Mouse (Mus musculus) stomach, embryonic 14.5 days (tissue): ENCODE data around the gene Ino80b. TPM values are rescaled to one million over a fixed set of nuclear protein-coding genes. Genes with fewer than 3 reads are reported as not detected.

Experiments
- ATAC-seq: fragments of 200-750 bp; cut with Nextera tagmentation; 2 replicates; pipeline ENCODE4 v1.8.0; 2017; ENCODE audit warnings: low read depth, moderate TSS enrichment; ENCODE audit not compliant: insufficient number of reproducible peaks, insufficient read depth, low FRiP score
- H3K27ac ChIP-seq: fragments of 300-500 bp; sonication (generic); 2 replicates; pipeline ENCODE4 v1.5.1; 2014; ENCODE audit warnings: mild to moderate bottlenecking, low read length, moderate library complexity, mixed read lengths
- H3K27me3 ChIP-seq: fragments of 300-500 bp; sonication (generic); 2 replicates; pipeline ENCODE4 v1.6.1; 2014; ENCODE audit warnings: low read length, control low read depth, mixed read lengths; ENCODE audit not compliant: control insufficient read depth, insufficient read depth
- H3K36me3 ChIP-seq: fragments of 300-500 bp; sonication (generic); 2 replicates; pipeline ENCODE4 v1.6.1; 2014; ENCODE audit warnings: mild to moderate bottlenecking, control low read depth, low read length, moderate library complexity, mixed read lengths; ENCODE audit not compliant: control insufficient read depth, insufficient read depth
- H3K4me1 ChIP-seq: fragments of 300-500 bp; sonication (generic); 2 replicates; pipeline ENCODE4 v1.6.1; 2014; ENCODE audit warnings: low read length, control low read depth, mixed read lengths; ENCODE audit not compliant: control insufficient read depth, insufficient read depth
- H3K4me2 ChIP-seq: fragments of 300-500 bp; sonication (generic); replicated peaks from 2 replicates; pipeline ENCODE4 v1.6.1; 2014; ENCODE audit warnings: low read depth, low read length, control low read depth
- H3K4me3 ChIP-seq: fragments of 300-500 bp; sonication (generic); 2 replicates; pipeline ENCODE4 v1.5.1; 2014; ENCODE audit warnings: low read depth, low read length, control low read depth
- H3K9ac ChIP-seq: fragments of 300-500 bp; sonication (generic); replicated peaks from 2 replicates; pipeline ENCODE4 v1.6.1; 2014; ENCODE audit warnings: low read depth, mild to moderate bottlenecking, control low read depth, low read length, moderate library complexity, mixed read lengths
- H3K9me3 ChIP-seq: fragments of 300-500 bp; sonication (generic); 2 replicates; pipeline ENCODE4 v1.6.1; 2016; ENCODE audit warnings: low read depth, low read length, control low read depth; ENCODE audit not compliant: control insufficient read depth
- WGBS: fragments of 180-500 bp; shearing (Covaris S2); extraction: QIAGEN DNeasy Blood & Tissue Kit; methylation state at CpG from one replicate; pipeline ENCODE4 v1.1.7; 2014; 5-methylcytosine and 5-hydroxymethylcytosine counted together
- polyA plus RNA-seq: library from polyadenylated mRNA; unstranded; fragments of >200 nt; fragmentation: Nextera tagmentation; extraction: Ambion mirVana; gene quantifications from 2 replicates; pipeline ENCODE4 v1.2.1, GENCODE M21; 2014

Ino80b gene
- polyA plus RNA-seq, 1 experiment from 2014 or later = 13.6 TPM

GRCm38 (mm10) chr6:83092416-83093127 is 32.7 kb downstream of the Ino80b start:
- Histone ChIP-seq H3K9ac (no peak overlapping the region), H3K27ac (no peak overlapping the region), H3K4me1 (0 out of 2 replicates have a peak, but pooled peaks cover 2% of the 10 kb centered on the region), H3K36me3 (no peaks in the 10 kb centered on the region), H3K4me2 (no peak overlapping the region), H3K27me3 (peaks cover 16% of the 10 kb centered on the region), H3K9me3 (no peaks in the 10 kb centered on the region), H3K4me3 (no peak overlapping the region)
- ATAC-seq = no peak
- WGBS = 29% methylated on average over 6 of the region's 6 CpGs

GRCm38 (mm10) chr6:83087926-83088260 is 37.3 kb downstream of the Ino80b start:
- Histone ChIP-seq H3K9ac (no peak overlapping the region), H3K4me1 (0 out of 2 replicates have a peak, but pooled peaks cover 4% of the 10 kb centered on the region), H3K4me3 (peak overlapping the region; percentile 18; the same call in 1 of the 2 replicates), H3K4me2 (peak overlapping the region; percentile 25), H3K27ac (no peak overlapping the region), H3K36me3 (no peaks in the 10 kb centered on the region), H3K27me3 (peaks cover 47% of the 10 kb centered on the region), H3K9me3 (no peaks in the 10 kb centered on the region)
- 13% methylated on average over 9 of the region's 9 CpGs for WGBS
- no peak for ATAC-seq

- H3K4me3 ChIP-seq = peak overlapping the region; percentile 18; the same call in 1 of the 2 replicates
- no peaks in the 10 kb centered on the region for H3K36me3 ChIP-seq
- 4% methylated on average over 47 of the region's 47 CpGs for WGBS
- peaks cover 51% of the 10 kb centered on the region for H3K27me3 ChIP-seq
- H3K9ac ChIP-seq = no peak overlapping the region
- 0 out of 2 replicates have a peak, but pooled peaks cover 4% of the 10 kb centered on the region for H3K4me1 ChIP-seq
- ATAC-seq = no peak
- H3K27ac ChIP-seq = no peak overlapping the region
- H3K4me2 ChIP-seq = peak overlapping the region; percentile 25
- no peaks in the 10 kb centered on the region for H3K9me3 ChIP-seq
These were observed 37.9 kb downstream of the Ino80b start for GRCm38 (mm10) chr6:83087205-83087925.

- Histone ChIP-seq H3K4me2 (peak within 1 kb of the TSS; percentile 25; the same call in 1 of the 2 replicates), H3K27ac (no peak within 1 kb of the TSS), H3K4me1 (0 out of 2 replicates have a peak, but pooled peaks cover 4% of the 10 kb centered on the region), H3K27me3 (peaks cover 52% of the 10 kb centered on the region), H3K9me3 (no peaks in the 10 kb centered on the region), H3K9ac (no peak within 1 kb of the TSS), H3K36me3 (no peaks in the 10 kb centered on the region), H3K4me3 (peak within 1 kb of the TSS; percentile 18; the same call in 1 of the 2 replicates)
- ATAC-seq = no peak
- WGBS = 3% methylated on average over 37 of the region's 42 CpGs
These were observed 38.9 kb downstream of the Ino80b start, which contains the start of gene Lbx2 for GRCm38 (mm10) chr6:83086121-83087035. Gene Lbx2, plus strand, starts transcription at chr6:83086367.

- Histone ChIP-seq H3K4me2 (no peak overlapping the region), H3K27me3 (peaks cover 52% of the 10 kb centered on the region), H3K27ac (no peak overlapping the region), H3K4me1 (0 out of 2 replicates have a peak, but pooled peaks cover 4% of the 10 kb centered on the region), H3K36me3 (peaks cover 5% of the 10 kb centered on the region; the same call in 1 of the 2 replicates), H3K9ac (no peak overlapping the region), H3K9me3 (no peaks in the 10 kb centered on the region), H3K4me3 (no peak overlapping the region)
- ATAC-seq = no peak
- 10% methylated on average over 6 of the region's 6 CpGs for WGBS
These were observed 40.8 kb downstream of the Ino80b start for GRCm38 (mm10) chr6:83084477-83084876.

GRCm38 (mm10) chr6:83083497-83083896 is 41.7 kb downstream of the Ino80b start:
- 16% methylated on average over 5 of the region's 5 CpGs for WGBS
- no peak for ATAC-seq
- Histone ChIP-seq H3K9me3 (no peaks in the 10 kb centered on the region), H3K9ac (no peak overlapping the region), H3K27ac (no peak overlapping the region), H3K4me1 (0 out of 2 replicates have a peak, but pooled peaks cover 7% of the 10 kb centered on the region), H3K4me3 (no peak overlapping the region), H3K27me3 (peaks cover 45% of the 10 kb centered on the region), H3K4me2 (no peak overlapping the region), H3K36me3 (peaks cover 5% of the 10 kb centered on the region; the same call in 1 of the 2 replicates)

- no peak for ATAC-seq
- Histone ChIP-seq H3K27ac (no peak overlapping the region), H3K4me1 (peaks cover 5% of the 10 kb centered on the region; the same call in 1 of the 2 replicates), H3K4me2 (no peak overlapping the region), H3K9me3 (no peaks in the 10 kb centered on the region), H3K9ac (no peak overlapping the region), H3K36me3 (peaks cover 5% of the 10 kb centered on the region; the same call in 1 of the 2 replicates), H3K27me3 (peaks cover 27% of the 10 kb centered on the region), H3K4me3 (no peak overlapping the region)
- 92% methylated on average over 5 of the region's 5 CpGs for WGBS
These were observed 45.0 kb downstream of the Ino80b start for GRCm38 (mm10) chr6:83080210-83080609.
